Mouse (Mus musculus): ENCODE results near the gene Mt2.
A peak's percentile ranks its signal among the peaks of the same experiment; 100 is the strongest.

The Mt2 gene

DNA sequence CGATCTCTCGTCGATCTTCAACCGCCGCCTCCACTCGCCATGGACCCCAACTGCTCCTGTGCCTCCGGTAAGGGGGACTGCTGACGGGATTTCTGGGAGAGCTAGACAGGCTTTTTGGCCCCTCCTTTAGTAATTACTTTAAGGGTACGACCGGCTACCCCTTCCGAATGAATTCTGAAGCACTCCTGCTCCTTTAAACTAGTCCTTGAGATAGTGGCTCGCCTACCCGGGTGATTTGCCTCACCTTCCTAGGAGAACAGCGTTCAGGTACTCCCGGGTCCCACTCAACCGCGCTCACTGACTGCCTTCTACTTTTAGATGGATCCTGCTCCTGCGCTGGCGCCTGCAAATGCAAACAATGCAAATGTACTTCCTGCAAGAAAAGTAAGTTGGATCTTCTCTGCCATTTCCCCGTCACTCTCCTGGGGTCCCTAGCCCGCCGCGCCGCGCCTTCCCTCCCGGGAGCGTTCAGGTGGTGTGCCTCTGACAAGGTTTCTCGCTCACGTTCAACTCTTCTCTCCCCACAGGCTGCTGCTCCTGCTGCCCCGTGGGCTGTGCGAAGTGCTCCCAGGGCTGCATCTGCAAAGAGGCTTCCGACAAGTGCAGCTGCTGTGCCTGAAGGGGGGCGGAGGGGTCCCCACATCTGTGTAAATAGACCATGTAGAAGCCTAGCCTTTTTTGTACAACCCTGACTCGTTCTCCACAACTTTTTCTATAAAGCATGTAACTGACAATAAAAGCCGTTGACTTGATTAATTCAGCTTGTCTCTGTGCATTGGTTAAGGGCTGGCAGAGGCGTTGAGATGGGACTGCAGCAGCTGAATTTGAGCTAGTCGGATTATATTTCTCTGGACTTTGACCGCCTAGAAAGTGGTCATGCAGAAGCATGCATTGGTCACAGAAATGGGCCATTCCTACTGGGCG is 607 bp downstream of the Mt2 start:
- peak; percentile 39 for DNase-seq (ENCODE audit: low read depth, low spot score)

DNA sequence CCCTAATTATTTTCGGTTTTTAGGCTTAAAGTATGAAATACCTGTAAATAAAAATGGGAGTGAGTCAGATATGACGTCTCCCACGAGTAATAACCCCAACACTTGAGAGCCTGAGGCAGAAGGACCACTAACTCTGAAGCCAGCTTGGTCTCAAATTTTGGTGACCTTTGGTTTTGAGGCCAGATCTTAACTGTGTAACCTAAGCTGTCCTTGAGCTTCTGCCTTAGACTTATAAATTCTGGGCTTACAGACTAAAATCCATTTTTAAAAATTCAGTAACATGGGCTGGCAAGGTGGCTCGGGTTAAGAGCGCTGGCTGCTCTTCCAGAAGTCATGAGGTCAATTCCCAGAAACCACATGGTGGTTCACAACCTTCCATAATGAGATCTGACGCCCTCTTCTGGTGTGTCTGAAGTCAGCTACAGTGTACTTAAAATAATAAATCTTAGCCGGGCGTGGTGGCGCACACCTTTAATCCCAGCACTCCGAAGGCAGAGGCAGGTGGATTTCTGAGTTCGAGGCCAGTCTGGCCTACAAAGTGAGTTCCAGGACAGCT is 1.5 kb downstream of the Mt2 start:
- DNase-seq (ENCODE audit: low read depth, low spot score) = no peak

DNA sequence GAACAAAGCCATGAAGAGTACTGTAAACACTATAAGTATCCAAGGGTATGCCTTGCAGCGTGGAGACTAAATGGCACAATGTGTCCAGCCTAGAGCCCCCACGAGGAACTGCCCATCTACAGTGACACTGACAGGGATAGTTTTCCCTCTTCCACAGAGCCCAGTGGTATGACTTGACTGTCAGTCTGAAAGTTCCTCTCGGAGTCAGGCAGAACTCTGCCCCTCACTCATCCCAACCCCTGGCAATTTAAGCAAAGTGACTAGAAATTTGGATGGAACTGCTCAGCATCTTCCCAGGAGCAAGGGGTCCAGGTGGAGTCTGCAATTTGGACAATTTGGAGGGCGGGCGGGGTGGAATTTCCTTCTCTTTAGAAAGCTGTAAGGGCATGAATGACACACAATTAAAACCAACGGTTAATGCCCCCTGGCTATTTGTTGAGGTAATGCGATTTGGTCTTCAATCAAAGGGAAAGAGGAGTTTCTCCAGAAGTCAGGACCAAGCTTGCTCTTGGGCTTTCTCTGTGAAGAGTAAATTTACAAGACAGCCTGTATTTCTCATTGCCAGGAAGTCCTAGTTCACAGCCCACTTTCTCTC is 2.3 kb downstream of the Mt2 start:
- no peak for DNase-seq (ENCODE audit: low read depth, low spot score)

DNA sequence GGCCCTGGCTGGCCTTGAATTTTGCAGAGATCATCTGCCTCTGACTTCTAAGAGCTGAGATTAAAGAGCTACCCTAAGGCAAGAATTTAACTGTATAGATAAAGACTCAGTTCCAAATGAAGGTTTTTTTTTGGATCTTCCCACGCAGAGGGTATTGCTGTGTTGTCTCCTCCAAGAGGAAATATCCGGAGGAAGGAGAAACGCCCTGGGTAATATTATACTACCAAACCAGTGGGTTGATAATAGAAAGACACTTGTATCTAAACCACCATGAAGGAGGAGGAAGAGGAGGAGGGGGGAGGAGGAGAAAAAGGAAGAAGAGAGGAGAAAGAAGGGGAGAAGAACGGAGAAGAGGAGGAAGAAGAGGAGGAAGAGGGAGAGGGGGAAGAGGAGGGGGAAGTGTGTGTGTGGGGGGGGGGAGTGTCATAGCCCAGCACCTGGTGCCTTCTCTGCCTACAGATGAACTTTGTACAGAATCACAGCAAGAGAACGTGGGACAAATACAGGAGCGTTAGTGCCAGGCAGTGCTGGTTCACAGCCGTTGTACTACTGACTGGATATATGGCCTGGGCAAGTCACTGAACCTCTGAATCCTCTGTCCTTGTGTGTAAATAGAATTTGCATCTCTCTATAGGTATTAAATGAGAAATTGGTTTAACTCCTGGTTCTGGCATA is 5.4 kb downstream of the Mt2 start:
- DNase-seq (ENCODE audit: low read depth, low spot score) = no peak

DNA sequence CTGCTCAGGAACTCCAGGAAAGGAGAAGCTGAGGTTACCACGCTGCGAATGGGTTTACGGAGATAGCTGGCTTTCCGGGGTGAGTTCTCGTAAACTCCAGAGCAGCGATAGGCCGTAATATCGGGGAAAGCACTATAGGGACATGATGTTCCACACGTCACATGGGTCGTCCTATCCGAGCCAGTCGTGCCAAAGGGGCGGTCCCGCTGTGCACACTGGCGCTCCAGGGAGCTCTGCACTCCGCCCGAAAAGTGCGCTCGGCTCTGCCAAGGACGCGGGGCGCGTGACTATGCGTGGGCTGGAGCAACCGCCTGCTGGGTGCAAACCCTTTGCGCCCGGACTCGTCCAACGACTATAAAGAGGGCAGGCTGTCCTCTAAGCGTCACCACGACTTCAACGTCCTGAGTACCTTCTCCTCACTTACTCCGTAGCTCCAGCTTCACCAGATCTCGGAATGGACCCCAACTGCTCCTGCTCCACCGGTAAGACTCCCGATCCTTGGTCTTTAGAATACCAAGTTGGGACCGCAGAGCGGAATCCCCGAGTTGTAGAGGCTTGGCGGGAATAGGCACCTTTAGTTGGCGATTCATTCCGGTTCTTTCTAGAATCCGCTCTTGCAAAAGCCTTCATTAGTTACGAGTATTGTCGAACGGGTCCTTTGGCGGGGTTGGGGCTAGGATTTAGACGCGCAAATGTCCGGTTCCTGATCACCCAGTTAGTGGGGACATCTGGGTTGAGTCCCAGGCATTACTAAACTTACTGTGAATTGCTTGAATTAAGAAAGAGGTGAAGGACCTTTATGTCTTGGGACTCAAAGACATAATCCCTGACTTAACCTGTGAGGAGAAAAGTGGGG is 6.6 kb downstream of the Mt2 start, which contains the start of gene Mt1:
Gene Mt1 (plus strand): TSS at position 226 of the 856 bp plus-strand sequence.
- DNase-seq (ENCODE audit: low read depth, low spot score) = peak; percentile 78

DNA sequence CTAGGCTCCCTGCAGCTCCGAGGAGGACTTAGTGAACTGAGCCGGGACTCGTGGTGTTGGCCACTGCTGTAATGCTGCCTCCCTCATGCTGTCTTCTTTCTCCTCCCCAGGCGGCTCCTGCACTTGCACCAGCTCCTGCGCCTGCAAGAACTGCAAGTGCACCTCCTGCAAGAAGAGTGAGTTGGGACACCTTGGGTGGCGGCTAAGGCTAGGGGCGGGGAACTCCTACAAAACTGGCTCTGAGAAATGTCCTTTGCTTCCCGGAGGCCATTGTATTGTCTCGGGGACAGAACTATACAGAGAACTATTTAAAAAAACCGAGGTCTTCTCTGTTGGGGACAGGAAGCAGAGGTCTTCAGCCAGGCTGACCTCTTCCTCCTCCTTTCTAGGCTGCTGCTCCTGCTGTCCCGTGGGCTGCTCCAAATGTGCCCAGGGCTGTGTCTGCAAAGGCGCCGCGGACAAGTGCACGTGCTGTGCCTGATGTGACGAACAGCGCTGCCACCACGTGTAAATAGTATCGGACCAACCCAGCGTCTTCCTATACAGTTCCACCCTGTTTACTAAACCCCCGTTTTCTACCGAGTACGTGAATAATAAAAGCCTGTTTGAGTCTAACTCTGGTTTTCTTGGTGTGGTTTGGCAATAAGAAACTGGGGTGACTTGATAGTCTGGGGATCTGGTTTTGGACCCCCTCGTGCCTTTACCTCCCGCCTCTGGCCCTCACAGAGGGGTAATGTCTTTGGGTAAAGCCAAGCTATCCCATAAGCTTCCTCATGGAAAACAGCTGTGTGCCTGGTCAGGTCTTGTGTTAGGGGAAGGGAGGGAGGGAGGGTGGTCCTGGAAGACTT is 7.5 kb downstream of the Mt2 start:
- no peak for DNase-seq (ENCODE audit: low read depth, low spot score)

DNA sequence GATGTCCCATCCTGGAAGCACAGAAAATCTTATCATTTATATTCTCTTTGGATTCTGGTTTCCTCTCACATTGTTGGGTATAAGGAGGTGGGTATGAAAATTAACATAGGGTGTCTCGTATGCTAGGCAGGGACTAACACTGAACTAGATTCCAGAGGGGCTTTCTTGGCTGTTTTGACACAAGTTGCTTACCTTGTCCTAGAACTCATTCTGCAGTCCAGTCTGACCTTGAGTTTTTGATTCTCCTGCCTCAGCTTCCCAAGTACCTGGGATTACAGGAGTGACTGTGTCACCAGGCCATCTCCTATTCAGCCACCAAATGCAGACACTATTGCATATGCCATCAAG is 8.1 kb downstream of the Mt2 start:
- no peak for DNase-seq (ENCODE audit: low read depth, low spot score)

DNA sequence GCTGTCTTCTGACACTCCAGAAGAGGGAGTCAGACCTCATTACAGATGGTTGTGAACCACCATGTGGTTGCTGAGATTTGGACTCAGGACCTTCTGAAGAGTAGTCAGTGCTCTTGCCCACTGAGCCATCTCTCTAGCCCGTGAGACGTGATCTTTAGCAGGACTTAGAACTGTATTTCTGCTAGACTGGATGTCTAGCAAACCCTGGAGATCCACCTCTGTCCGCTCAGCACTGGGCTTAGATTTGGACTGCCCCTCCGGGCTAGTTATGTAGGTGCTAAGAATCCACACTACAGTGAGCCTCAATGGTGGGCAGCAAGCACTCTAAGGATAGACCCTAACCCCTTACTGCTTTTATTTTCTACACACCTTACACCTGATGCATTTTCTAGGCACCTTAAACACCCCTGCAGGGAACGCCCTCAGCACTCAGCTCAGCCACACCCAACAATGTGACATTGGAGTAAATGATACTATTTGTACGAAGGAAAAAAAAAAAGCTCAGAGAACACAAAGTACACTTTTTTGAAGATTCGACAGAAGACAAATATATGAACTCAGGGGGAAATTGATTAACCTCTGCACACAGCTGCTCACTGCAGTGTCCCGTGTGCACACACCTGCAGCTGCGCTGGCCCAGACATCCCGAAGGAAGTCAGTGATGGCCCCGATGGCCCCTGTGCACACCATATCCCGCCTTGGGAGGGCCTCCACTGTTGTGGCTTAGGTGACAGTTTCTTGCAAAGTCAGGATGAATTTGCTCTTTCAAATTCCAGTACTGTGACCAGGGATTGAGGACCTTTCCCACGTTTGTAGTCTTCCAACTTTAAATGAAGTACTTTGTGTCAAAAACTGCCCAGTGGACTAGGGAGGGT is 9.8 kb downstream of the Mt2 start:
- DNase-seq (ENCODE audit: low read depth, low spot score) = no peak

DNA sequence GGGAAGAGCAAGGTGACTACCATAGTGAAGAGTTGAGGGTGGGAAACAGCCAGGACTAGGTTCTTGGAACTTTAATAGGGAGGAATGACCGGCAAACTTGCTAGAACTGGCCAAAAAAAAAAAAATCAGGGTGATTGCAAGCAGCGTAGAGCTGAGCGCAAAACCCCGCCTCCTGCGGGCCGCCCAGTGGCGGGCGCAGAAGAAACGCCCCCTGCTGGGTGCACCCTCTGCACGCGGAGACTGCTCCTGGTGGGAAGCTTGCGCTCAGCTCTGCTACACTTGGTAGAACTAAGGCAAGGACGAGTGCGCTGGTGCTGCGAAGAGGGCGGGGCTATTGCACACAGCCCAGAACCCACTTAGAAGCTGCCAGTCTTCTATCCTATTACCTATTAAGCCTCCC is 10.7 kb downstream of the Mt2 start:
- DNase-seq (ENCODE audit: low read depth, low spot score) = peak; percentile 78

DNA sequence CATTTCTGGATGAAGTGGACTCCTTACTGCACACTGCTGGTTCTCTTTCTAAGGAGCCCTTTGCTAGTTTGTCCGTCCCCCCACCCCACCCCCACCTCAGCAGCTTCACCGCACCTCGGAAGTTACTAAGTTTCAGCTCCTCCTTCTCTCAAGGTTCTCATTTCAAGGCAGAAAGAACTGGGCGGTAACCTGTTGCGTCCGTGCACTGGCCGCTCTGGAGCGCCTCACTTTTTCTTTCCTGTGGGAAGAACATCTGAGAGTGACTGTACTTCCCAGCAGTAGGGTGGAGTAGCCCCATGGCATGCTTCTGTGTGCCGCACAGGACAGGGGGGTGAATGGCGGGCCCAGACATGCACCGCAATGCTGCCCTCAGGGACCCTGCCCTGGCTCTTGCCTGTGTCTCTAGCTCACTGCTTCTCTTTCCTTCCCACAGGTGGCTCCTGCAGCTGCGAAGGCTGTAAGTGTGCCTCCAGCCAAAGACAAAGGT is 11.9 kb downstream of the Mt2 start:
- no peak for DNase-seq (ENCODE audit: low read depth, low spot score)

DNA sequence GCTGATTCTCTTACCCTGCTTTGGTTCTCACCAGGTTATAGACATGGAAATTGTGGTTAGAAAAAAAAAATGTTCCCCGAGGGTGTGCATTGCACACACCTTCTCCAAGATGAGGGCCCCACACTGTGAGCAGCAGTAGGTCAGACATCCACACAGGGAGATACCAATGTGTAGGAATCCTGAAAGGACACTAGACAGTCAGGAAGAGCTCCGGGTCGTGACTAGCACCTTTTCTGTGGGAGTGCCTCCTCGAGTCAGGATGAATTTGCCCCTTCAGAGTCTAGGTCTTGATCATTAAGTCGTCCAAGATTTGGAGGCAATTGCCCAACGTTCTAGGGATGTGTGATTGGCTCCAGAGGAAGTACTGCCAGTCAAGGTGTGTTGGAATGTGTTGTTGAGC is 13.3 kb downstream of the Mt2 start:
- no peak for DNase-seq (ENCODE audit: low read depth, low spot score)

DNA sequence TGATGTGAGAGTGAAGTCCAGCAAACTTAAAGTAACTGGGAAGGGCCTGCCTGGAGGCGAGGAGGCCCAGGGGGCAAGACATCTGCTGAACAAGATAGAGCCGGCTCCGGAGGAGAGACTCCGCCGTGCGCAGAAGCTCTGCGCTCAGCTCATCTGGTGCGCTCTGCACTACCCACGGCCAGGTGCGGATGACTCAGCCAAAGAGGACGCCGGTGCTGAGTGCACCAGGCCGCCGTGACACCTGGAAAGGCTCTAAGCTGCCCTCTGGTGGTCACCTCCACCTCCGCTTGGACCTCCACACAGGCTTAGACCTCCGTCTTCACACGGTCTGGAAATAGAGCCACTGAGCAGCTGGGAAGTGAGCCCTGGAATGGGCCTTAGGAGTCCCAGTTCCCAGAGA is 14.1 kb downstream of the Mt2 start:
- peak; percentile 61 for DNase-seq (ENCODE audit: low read depth, low spot score)

DNA sequence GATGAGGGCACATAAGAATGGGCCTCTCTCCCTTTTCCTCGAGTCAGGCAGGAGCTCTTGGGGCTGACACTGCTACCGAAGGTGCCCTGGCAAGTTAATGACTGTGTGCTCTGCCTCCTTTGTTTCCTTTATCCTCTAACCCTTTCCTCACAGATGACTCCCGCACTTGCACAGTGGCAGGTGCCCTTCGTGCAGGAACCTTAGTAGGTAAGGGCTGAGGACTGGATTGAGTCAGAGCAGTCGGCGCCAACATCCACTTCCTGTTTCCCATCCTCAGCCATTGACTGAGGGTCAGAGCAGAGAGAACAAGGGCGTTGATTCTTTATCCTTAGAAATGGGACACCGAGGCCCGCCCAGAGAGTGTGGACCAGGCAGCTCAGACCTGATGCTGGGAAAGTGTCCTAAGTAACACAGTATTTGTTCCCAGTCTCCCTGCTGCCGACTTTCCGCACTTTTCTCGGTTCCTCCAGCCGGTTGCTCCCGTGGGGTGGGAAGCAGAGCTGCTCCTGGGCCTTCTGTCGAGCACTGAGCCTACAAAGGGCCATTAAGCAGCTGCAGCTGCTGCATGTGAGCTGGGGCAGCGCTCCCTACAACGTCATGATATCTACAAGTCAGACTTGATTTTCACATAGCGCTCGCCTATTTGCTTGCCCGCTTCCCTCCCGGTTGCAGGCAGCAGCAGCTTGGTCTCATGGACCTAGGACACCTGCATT is 15.0 kb downstream of the Mt2 start:
- peak; percentile 36 for DNase-seq (ENCODE audit: low read depth, low spot score)

DNA sequence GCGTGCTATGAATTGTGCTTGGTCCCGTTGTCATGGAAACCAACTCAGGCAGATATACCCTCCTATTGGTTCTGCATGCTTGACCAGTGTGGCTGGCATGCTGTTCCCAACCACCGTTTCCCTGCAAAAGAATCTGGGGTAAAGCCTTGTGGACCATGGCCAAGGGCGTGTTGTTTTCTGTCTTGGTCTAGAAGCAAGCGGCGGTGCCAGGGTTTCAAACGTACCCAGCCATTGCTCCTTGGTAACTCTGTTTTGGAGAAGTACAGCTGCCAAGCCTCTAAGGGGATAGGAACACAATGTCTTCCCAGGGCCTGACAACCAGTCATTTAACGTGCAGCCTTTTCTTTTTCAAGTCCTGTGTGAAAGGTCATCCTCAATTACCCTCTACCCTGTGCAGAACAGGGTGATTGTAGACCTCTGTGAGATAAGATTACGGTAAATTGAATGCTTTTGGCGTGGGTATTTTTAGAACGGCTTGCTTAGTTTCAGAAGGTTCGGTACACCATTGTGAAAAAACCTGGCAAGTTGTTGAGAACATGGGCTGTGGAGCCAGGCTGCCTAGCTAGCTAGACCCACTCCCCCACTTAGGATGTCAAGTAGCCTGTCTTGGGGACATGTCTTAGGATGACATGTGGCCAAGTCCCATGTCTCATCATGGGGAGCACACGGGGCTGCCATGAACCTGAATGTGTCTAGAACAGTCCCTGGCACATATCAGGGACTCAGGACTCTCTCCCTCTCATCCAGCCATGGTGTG is 17.0 kb downstream of the Mt2 start:
- no peak for DNase-seq (ENCODE audit: low read depth, low spot score)

DNA sequence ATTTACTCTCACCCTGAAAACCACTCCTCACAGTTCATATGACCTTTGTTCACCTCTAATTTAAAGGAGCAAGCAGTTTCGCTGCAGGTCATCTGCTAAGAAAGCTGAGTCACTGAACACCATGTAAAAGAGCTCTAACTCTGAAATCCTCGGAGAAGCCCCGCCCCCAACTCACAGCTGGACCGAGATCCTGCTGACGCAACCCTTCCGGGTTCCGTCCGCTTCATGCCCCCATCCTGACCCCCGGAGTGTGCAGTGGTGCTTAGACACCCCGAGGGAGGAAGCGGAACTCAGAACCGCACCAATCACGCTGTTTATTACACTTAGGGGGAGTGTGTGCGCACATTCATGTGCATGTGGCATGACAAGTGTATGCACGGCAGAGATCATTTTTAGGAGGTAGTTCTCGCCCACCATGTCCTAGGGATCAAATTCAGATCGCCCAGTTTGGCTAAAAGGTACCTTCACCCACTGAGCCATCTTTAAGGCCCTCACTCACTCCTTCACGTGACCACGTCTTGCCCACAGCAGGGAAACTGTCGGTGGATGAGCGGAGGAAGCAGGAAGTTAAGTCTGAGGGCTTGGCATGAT is 18.7 kb downstream of the Mt2 start:
- DNase-seq (ENCODE audit: low read depth, low spot score) = peak; percentile 63

DNA sequence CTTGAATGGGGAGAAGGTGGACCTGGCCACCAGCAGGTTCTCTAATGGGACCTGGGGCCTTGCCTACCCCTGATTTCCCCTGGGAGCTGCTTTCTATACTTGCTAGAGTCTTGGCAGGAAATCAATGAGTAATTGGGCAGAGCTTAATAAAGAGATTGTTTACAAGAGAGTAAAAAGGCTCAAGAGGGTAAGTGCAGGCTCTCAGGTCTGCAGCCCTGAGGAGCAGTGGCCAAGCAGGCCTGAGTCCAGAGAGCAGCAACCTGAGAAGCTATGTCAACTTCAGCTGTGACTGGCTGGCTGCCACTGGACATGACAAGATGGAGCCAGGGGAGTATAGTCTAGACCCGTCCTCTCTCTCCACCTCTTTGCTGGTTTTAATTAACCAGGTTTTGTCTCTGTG is 20.5 kb downstream of the Mt2 start:
- DNase-seq (ENCODE audit: low read depth, low spot score) = no peak

DNA sequence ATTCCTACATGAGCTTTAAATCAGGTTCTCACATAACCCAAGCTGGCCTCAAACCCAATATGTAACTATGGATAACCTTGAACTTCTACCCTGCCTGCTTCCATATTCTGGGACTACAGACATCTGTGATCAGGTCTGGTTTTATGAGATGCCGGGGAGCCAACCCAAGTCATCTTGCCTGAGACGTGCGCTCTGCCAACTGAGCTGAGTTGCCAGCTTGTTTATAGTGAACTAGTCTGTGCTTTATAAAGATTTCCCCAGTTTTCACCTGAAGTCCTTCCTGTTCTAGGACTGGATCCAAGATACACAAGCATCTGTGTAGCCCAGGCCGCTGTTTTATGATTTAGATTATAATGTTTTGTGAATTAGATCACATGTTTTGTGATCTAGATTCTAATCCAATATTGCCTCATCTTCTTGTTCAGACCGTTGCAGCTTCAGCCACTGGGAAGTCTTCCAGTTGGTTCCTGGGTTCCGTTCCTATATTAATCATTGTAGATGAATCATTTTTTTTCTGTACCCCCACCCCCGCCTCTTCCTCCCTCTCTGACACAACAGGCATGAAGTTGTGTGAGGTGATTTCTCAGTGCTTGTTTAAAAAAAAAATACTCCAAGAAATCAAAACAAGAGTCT is 22.2 kb downstream of the Mt2 start:
- DNase-seq (ENCODE audit: low read depth, low spot score) = no peak

Measured in mesoderm, embryonic 11.5 days (tissue).